Mouse (Mus musculus): Measurements from ENCODE around the gene Nfam1. TPM values are rescaled to one million over a fixed set of nuclear protein-coding genes. Genes with fewer than 3 reads are reported as not detected.
"Not testable (repeated sequence)": the region's sequence is repeated elsewhere in the genome, so short reads cannot be mapped to it uniquely, and the experiment has no call there.

Gene Nfam1
- 19.2 and 41.0 TPM in 2 replicates for total RNA-seq (2017)

DNA sequence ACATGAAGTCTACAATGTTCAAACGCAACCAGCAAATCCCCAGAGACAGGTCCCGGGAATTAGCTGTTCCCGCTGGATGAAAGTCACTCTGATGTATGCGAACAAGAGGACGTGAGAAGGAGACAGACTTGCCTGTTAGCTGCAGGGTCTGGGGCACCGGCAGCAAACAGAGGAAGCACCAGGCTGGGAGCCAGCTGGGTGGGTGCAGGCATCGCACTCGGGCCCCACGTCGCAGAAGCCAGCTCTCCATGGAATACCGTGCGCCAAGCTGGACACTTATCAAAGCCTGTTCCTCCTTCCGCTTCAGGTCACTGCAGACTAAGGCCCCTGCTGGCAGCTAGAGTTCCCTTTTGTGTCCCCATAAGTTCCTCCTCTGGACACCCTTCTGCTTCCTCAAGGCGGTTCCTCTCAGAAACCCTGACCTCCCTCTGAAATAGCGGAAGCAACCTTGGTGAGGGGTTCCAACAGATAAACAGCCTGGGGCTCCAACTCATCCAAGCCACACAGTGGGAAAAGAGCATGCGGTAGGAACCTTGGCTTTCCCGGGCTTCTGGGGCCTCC is at the start of gene Nfam1:
Gene Nfam1 (minus strand): TSS at position 326 of the 561 bp plus-strand sequence.
- peak; percentile 62 to 66 for ATAC-seq (replicated peaks in 1 of 2; ENCODE audit: insufficient read depth in 1 of 2, low FRiP score in 2 of 2, low TSS enrichment in 1 of 2, low read depth in 1 of 2, poor library complexity in 2 of 2, severe bottlenecking in 2 of 2)

DNA sequence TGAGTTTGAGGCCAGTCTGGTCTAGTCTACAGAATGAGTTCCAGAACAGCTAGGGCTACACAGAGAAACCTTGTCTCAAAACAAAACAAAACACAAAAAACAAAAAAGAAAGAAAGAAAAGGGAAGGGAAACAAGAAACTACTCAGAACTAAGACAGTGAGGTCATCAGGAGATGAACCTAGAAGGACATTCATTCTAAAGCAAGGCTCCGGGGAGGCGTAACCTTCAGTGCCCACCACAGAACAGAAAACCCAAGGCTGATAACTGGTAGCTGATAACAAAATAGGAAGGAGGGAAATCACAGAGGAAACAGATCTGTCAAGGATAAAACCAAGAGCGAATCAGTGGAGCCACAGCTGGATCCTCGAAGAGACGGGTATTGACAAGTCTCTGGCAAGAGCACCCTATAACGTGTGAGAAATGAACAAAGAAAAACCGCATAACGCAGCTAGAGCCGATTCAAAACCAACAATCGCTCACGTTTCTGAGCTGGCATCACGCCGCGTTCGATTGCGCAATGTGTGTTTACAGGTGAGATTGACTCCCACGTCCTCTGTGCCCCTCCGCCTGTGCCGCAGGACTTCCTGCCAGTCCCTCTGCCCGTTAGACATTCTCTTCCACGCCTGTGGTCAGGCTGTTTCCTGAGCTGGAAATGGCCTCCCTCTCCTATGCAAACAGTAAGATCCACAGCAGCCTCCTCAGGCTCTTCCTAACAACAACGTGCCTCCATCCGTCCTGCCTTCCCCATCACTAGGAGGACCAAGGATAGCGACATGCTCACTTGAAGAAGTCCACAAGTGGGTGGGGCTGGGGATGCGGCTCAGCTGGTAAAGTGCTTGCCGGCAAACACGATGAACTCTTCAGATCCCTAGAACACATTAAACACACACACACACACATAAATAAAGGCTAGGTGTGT is 42.8 kb upstream of the Nfam1 start:
- peak; percentile 38 to 63; a peak in 3 of 4 replicates for ATAC-seq (replicated peaks in 1 of 2; ENCODE audit: insufficient read depth in 1 of 2, low FRiP score in 2 of 2, low TSS enrichment in 1 of 2, low read depth in 1 of 2, poor library complexity in 2 of 2, severe bottlenecking in 2 of 2)

DNA sequence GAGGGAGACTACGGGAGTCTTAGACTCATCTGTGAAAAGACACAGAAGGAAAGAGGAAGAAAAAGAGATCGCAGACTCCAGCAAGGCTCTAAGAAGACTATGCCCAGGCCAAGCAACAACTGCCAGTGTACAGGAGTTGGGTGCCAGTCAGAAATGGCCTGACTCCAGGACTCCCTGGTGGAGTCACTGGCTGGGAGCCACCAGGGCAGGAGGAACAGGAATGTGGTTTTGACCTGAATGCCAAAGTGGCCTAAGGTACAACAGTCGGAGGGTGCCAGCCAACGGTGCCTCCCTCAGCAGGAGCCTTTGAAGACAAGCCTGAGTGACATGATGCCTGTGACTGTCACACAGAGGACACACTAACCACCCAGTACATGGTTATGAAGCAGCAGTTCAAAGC is 41.1 kb upstream of the Nfam1 start:
- ATAC-seq (replicated peaks in 1 of 2; ENCODE audit: insufficient read depth in 1 of 2, low FRiP score in 2 of 2, low TSS enrichment in 1 of 2, low read depth in 1 of 2, poor library complexity in 2 of 2, severe bottlenecking in 2 of 2), result no peak

DNA sequence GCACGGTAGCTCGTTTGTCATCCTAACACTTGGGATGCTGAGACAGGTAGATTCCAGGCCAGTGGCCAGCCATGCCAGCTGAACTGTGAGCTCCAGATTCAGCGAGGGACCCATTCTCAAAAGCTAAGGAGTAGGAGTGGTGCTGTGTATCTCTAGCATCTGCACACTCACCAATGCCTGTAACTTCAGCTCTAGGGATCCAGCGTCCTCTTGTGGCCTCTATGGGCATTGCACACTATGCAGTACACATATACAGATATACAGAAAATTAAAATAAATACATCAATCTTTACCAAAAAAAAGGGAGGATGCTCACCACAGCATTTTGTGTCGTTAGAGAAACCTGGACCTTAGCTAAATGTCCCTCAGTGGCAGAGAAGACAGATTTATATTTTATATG is 38.6 kb upstream of the Nfam1 start:
- ATAC-seq (replicated peaks in 1 of 2; ENCODE audit: insufficient read depth in 1 of 2, low FRiP score in 2 of 2, low TSS enrichment in 1 of 2, low read depth in 1 of 2, poor library complexity in 2 of 2, severe bottlenecking in 2 of 2), result no peak

DNA sequence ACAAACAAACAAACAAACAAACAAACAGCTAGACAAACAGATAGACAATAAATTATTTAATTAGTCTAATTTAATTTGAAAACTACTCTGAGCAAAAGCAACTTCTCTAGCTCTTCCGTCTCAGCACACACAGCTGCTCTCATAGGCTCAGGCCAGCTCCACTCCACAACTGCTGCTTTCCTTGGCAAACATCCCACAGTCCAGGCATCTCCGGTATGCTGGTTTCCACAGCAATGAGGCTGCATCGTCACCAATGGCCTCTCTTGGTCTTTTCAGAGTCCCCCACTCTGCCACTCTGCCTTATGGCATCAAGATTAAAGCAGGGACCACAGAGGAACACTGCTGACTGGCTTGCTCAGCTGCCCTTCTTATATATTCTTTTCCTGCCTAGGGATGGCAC is 37.8 kb upstream of the Nfam1 start:
- ATAC-seq (replicated peaks in 1 of 2; ENCODE audit: insufficient read depth in 1 of 2, low FRiP score in 2 of 2, low TSS enrichment in 1 of 2, low read depth in 1 of 2, poor library complexity in 2 of 2, severe bottlenecking in 2 of 2), result no peak

DNA sequence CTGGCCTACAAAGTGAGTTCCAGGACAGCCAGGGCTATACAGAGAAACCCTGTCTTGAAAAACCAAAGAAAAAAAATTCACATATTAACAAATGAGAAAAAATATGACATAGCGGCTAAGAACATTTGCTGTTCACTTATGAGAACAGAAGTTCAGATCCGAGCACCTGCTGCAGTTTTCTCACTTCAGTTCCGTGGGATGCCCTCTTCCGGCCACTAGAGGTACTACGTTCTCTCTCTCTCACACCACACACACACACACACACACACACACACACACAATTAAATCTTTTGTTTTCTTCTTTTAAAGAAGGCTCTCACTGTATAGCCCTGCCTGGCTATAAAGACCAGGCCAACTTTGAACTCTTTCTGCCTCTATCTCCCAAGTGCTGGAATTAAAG is 35.2 kb upstream of the Nfam1 start:
- no peak for ATAC-seq (replicated peaks in 1 of 2; ENCODE audit: insufficient read depth in 1 of 2, low FRiP score in 2 of 2, low TSS enrichment in 1 of 2, low read depth in 1 of 2, poor library complexity in 2 of 2, severe bottlenecking in 2 of 2)

DNA sequence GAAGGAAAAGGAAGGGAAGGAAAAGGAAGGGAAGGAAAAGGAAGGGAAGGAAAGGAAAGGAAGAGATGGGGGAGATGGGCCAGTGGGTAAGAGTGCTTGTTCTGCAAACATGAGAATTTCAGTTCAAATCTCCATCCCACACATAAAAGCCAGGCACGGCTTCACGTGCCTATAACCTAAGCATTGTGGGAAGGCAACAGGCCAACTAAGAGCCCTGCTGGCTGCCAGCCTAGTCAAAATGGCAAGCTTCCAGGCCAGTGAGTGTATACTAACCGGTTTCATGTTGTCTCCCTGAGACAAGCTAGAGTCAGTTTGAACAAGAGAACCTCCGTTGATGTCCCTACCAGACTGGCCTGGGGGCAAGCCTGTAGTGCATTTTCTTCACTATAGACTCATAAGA is 32.4 kb upstream of the Nfam1 start:
- ATAC-seq (replicated peaks in 1 of 2; ENCODE audit: insufficient read depth in 1 of 2, low FRiP score in 2 of 2, low TSS enrichment in 1 of 2, low read depth in 1 of 2, poor library complexity in 2 of 2, severe bottlenecking in 2 of 2), result 0 out of 4 replicates have a peak, but pooled peaks of 1 of the 2 experiments have one; percentile 42

DNA sequence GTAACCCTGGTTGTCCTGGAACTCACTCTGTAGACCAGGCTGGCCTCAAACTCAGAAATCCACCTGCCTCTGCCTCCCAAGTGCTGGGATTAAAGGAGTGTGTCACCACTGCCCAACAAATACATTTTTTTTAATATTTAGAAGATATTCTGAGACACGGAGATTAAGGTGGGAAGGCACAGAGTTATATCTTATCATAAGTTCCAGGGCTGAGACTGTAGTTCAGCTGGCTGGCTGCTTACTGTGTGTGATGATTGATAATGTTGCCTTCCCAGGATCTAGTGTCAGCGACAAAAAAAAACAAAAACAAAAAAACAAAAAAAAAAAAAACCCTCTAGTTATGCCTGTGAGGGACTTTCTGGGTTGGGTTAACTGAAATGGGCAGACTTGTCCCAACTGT is 29.5 kb upstream of the Nfam1 start:
- not testable (repeated sequence) for ATAC-seq (replicated peaks in 1 of 2; ENCODE audit: insufficient read depth in 1 of 2, low FRiP score in 2 of 2, low TSS enrichment in 1 of 2, low read depth in 1 of 2, poor library complexity in 2 of 2, severe bottlenecking in 2 of 2)

DNA sequence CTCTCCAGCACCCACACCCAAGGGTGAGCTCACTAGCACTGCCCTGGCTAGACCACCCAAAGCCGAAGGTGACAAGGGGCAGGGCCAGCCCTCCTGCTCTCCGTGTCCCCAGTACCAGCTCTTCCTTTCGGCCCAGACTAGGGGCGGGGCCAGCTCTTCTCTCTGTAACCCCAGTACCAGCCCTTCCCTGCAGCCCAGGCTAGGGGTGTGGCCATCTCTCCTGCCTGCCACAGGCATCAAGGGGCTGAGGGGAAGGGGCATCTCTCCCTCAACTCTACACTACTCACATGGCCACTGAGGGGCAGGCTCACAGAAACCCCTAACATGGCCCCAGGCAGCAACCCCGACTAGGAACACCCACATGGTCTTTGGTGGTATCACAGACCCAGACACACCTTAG is 28.6 kb upstream of the Nfam1 start:
- no peak; a peak in 1 of 4 replicates for ATAC-seq (replicated peaks in 1 of 2; ENCODE audit: insufficient read depth in 1 of 2, low FRiP score in 2 of 2, low TSS enrichment in 1 of 2, low read depth in 1 of 2, poor library complexity in 2 of 2, severe bottlenecking in 2 of 2)

DNA sequence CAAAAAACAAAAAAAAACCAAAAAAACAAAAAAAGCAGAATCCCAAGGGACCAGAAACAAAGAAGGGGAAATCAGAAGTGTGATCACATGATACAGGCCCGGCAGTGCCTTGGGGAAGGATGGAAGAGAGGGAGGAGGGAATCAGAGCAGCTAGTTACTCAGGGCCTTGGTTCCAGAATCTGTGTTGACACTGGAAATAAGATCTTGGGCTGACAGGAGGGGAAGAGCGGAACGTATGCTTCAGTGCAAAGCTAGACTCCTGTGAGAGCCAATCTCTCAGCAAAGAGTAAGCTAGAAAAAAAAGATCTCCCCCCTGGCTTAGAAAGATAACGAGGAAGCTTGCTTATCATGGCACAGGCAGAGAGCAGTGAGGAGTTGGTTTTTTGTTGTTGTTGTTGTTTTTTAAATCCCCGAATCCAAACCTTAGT is 26.1 kb upstream of the Nfam1 start:
- ATAC-seq (replicated peaks in 1 of 2; ENCODE audit: insufficient read depth in 1 of 2, low FRiP score in 2 of 2, low TSS enrichment in 1 of 2, low read depth in 1 of 2, poor library complexity in 2 of 2, severe bottlenecking in 2 of 2), result no peak

DNA sequence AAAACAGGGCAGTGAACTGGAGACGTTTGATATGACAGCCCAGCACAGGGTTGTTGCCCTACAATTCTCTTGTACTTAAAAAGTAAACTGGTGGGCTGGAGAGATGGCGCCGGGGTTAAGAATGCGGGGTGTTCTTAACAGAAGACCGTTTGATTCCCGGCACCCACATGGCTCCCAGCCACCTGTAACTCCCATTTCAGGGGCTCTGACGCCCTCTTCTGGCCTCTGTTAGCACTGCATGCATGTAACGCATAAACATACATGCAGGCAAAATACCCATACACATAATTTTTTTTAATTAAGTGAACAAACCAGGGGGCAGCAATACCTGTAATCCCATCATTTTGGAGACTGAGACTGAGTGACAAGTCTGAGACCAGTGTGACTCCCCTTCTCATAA is 24.4 kb upstream of the Nfam1 start:
- no peak for ATAC-seq (replicated peaks in 1 of 2; ENCODE audit: insufficient read depth in 1 of 2, low FRiP score in 2 of 2, low TSS enrichment in 1 of 2, low read depth in 1 of 2, poor library complexity in 2 of 2, severe bottlenecking in 2 of 2)

DNA sequence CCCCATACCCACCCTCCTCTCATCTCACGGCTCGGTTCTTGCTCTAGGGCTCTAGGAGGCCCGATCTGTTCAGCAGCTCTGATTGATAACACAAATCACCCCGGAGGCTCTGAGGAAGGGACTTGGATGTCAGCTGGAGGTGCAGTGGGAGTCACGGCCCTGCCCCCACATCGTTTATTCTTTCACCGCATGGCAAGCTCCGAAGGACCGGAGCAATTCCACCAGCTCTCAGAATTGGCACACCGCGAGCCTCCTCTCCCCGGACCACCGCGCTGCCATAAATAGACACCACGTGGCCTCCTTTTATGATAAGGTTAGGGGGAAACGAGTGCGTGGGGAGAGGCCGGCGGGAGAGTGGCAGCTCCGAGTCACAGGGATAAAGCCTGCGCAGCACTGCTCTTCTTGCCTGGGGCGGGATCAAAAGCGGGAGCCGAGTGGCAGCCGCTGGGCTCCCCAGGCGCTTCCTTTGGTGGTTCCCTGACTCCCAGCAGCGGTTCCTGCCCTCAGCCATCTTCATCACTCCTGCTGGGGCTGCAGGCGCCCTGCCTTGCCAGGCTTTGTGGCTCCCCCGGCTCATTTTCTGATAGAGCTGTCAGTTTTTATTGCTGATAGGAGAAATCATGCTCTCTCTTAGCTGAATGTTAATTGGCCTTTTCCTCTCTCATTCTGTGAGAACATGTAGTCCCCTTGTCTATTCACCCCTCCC is 23.4 kb upstream of the Nfam1 start:
- 0 out of 4 replicates have a peak, but pooled peaks of 1 of the 2 experiments have one; percentile 25 for ATAC-seq (replicated peaks in 1 of 2; ENCODE audit: insufficient read depth in 1 of 2, low FRiP score in 2 of 2, low TSS enrichment in 1 of 2, low read depth in 1 of 2, poor library complexity in 2 of 2, severe bottlenecking in 2 of 2)

DNA sequence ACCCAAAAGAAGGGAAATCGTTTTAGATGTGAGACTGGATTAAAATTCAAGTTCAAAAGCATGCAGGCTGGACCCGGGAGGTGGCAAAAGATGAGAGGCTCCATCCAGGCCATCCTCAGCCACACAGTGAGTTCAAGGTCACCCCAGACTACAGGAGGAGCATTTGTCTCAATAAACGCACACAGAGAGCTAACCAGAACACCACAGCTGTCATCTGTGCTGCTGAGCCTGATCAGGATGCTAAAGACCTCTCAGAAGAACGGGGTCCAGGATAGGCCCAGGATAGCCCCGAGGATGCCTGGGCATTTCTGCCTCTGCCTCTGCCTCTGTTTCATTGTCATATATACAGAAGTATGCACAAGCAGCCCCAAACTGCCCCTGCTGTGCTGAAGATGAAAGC is 22.5 kb upstream of the Nfam1 start:
- no peak for ATAC-seq (replicated peaks in 1 of 2; ENCODE audit: insufficient read depth in 1 of 2, low FRiP score in 2 of 2, low TSS enrichment in 1 of 2, low read depth in 1 of 2, poor library complexity in 2 of 2, severe bottlenecking in 2 of 2)

DNA sequence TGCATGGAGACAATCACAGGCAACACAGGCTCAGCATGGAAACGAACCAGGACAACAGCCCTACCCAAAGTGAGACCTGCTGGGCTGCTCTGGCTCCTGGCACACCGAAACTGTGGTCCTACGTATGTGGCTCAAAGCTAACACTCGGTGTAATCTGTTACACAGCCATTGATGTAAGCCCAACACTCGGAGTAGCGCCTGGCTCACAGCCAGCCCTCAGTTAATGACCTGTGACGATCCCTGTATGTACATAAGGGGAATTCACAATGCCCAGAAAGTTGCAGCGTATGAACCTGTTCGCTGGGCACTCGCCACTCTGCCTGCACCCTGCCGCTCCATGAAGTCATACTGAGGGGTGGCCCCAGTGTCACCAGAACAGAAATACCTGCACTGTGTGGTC is 20.2 kb upstream of the Nfam1 start:
- ATAC-seq (replicated peaks in 1 of 2; ENCODE audit: insufficient read depth in 1 of 2, low FRiP score in 2 of 2, low TSS enrichment in 1 of 2, low read depth in 1 of 2, poor library complexity in 2 of 2, severe bottlenecking in 2 of 2), result no peak

DNA sequence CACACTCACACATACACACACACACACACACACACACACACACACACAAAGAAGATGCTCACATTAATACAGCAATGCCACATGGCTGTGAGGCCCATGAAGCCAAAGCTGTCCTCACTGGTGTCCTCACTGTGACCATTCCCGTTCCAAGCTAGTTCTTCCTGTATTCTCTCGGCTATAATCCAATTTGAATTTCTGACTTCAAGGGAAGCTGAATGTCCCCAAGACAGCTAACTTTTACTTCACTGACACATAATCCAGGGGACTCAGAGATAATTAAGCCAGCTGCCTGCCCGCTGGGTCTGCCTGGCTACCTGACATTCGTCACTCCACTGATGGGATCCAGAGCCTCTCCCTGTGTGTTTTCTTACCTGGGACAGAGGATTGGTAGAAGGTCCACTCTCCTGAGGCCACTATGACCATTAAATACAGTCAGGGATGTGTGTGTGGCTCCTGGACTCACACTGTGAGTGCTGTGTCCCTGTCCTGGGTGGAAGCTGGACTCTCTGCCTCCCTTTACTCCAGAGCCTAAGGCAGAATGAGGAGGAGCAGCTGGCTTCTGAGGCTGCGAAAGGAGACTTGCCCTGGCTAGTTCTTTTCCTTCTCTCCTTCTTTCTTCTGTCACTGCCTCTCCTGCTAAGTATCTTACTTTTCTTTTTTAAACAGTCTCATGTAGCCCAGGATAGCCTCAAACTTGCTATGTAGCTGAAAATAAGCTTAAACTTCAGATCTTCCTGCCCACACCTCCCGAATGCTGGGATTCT is 19.4 kb upstream of the Nfam1 start:
- ATAC-seq (replicated peaks in 1 of 2; ENCODE audit: insufficient read depth in 1 of 2, low FRiP score in 2 of 2, low TSS enrichment in 1 of 2, low read depth in 1 of 2, poor library complexity in 2 of 2, severe bottlenecking in 2 of 2), result no peak

DNA sequence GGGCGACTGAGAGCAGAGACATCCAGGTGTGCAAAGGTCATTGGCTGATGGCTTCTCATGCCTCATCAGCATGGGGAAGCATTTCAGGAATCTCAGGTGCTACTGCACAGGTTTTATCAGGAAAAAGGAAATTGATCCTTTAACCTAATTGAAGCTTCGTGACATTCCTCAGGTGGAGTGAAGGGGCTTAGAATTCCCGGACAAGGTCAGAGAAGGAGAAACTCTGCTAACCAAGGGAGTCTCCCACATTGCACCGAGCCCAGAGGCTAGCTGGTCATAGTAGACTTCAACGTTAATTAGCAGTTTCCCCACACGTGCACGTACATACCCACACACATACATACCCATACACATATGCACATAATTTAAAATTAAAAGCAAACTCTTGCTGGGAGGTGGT is 13.6 kb upstream of the Nfam1 start:
- no peak for ATAC-seq (replicated peaks in 1 of 2; ENCODE audit: insufficient read depth in 1 of 2, low FRiP score in 2 of 2, low TSS enrichment in 1 of 2, low read depth in 1 of 2, poor library complexity in 2 of 2, severe bottlenecking in 2 of 2)

DNA sequence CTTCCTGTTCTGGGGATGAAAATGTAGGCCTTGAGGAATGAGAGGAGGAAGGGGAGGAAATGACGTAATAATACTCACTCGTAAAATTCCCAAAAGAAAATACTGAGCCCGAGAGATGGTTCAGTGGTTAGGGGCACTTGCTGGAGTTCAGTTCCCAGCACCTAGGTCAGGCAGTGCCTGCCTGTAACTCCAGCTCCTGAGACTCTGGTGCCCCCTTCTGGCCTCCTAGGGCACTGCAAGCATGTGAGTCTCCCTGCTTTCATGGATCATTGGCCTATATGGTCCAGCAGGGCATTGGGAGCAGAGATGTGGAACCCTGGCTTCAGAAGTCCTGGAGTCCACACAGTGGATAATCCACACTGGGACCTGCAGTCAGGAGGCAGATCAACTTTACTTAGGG is 13.2 kb upstream of the Nfam1 start:
- ATAC-seq (replicated peaks in 1 of 2; ENCODE audit: insufficient read depth in 1 of 2, low FRiP score in 2 of 2, low TSS enrichment in 1 of 2, low read depth in 1 of 2, poor library complexity in 2 of 2, severe bottlenecking in 2 of 2), result no peak
